Mouse (Mus musculus) liver, postnatal 0 days (tissue): ENCODE data around the gene Dtd1.

Experiments
- CTCF ChIP-seq: sonication (generic); IDR thresholded peaks from 2 replicates; pipeline ENCODE4 v1.5.1; 2016; ENCODE audit warnings: antibody characterized with exemption, low read depth
- EP300 ChIP-seq: IDR thresholded peaks from 2 replicates; pipeline ENCODE4 v1.6.1; 2016; ENCODE audit warnings: antibody characterized with exemption, low read depth, mild to moderate bottlenecking

DNA sequence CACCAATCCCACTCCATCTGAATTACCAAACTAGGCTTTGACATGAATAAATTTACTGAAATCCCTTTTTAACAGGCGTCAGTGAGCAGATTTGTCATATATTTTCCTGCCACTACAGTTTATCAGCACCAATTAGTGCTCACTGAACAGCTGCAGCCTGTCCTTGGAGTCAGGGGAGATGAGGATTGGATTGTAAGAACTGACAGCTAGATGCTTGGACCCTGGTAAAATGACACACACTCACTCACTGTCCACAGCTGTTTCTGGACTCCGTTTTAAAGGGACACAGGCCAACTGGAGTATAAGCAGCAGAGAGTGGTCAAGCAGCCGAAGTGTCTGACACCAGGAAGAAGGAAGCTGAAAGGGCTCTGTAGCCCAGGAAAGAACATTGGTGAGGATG, 169.9 kb downstream of the Dtd1 start:
- no peak for TF ChIP-seq CTCF
- TF ChIP-seq EP300 = no peak
